9 mouse cellular contexts compared by ENCODE assay signal in the genomic region with DNA sequence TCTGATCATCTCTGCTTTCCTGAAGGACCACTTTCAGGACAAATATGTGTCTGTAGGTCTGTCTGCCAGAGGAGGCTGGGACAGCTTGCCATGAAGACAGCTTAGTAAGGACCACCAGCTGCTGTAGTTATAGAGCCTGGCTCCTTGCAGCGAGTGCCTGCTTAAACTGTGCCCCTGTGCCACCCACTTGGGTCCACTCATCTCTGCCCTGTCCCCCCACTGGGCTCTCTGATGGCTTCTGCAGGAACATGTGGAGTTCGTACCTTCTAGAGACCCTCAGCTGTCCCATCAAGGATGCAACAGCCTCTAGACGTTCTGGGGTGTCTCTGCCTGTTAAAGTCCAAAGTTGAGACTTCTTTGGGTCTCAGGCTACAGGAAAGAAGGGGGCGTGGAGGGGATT. TPM values are rescaled to one million over a fixed set of nuclear protein-coding genes. Genes with fewer than 3 reads are reported as not detected.
DNase-seq lines count a peak whose midpoint lies in the region; ATAC-seq lines count a peak whose summit lies in the region.
"Had no signal": no experiment of that assay in that cellular context is flagged by ENCODE, and none has a peak within 500 bp of the region (broad histone marks: within the 10 kb centered on the region; RNA-seq: fewer than 3 reads in every experiment).

No protein-coding gene starts in this region.

- peaks cover 94% of the 10 kb centered on the region for H3K4me1 ChIP-seq in heart, embryonic 12.5 days (replicated peaks)
- no peaks in the 10 kb centered on the region for H3K4me1 ChIP-seq in brown adipose tissue, adult 24 weeks (ENCODE audit: control insufficient read depth, insufficient read depth, insufficient read length, low read length)
- peaks cover 51% of the 10 kb centered on the region for H3K4me1 ChIP-seq in hindbrain, embryonic 14.5 days (replicated peaks; ENCODE audit: control insufficient read depth, insufficient read depth, low read length)
- H3K4me1 ChIP-seq in midbrain, embryonic 12.5 days: peaks cover 71% of the 10 kb centered on the region

- H3K27me3 ChIP-seq in heart, embryonic 12.5 days (replicated peaks): no peaks in the 10 kb centered on the region
- no peaks in the 10 kb centered on the region for H3K27me3 ChIP-seq in hindbrain, embryonic 14.5 days (ENCODE audit: control insufficient read depth, insufficient read depth, low read length)
- H3K27me3 ChIP-seq in midbrain, embryonic 12.5 days: 0 out of 2 replicates have a peak, but pooled peaks cover 7% of the 10 kb centered on the region

- H3K9me3 ChIP-seq in heart, embryonic 12.5 days (replicated peaks): no peaks in the 10 kb centered on the region
- H3K9me3 ChIP-seq in hindbrain, embryonic 14.5 days (ENCODE audit: control insufficient read depth, low read length): no peaks in the 10 kb centered on the region
- H3K9me3 ChIP-seq in midbrain, embryonic 12.5 days: no peaks in the 10 kb centered on the region

- H3K27ac ChIP-seq in heart, embryonic 12.5 days (ENCODE audit: poor library complexity, severe bottlenecking): peak overlapping the region; percentile 82
- H3K27ac ChIP-seq in brown adipose tissue, adult 24 weeks (replicated peaks; ENCODE audit: low read depth, low read length): no peak overlapping the region
- peak overlapping the region; percentile 80 for H3K27ac ChIP-seq in hindbrain, embryonic 14.5 days
- H3K27ac ChIP-seq in midbrain, embryonic 12.5 days (replicated peaks): peak overlapping the region; percentile 90

- 45% methylated on average over 4 of the region's 4 CpGs for WGBS in heart, embryonic 12.5 days
- WGBS in hindbrain, embryonic 14.5 days: 36% methylated on average over 4 of the region's 4 CpGs
- 29% methylated on average over 4 of the region's 4 CpGs for WGBS in midbrain, embryonic 12.5 days

- no peak for DNase-seq in heart, adult 11 months
- no peak for DNase-seq in hindbrain, embryonic 14.5 days (ENCODE audit: low spot score)
- DNase-seq in embryo, embryonic 10.5 days (ENCODE audit: low spot score): no peak
- no peak for DNase-seq in layer of hippocampus, postnatal 25 days (ENCODE audit: extremely low spot score in 1 of 2, low spot score in 1 of 2)
- no peak for DNase-seq in T-cell, adult 2 months (ENCODE audit: low spot score)

- H3K36me3 ChIP-seq in heart, embryonic 12.5 days: peaks cover 19% of the 10 kb centered on the region
- H3K36me3 ChIP-seq in hindbrain, embryonic 14.5 days (replicated peaks; ENCODE audit: control insufficient read depth, insufficient read depth): peaks cover 8% of the 10 kb centered on the region
- H3K36me3 ChIP-seq in midbrain, embryonic 12.5 days: peaks cover 18% of the 10 kb centered on the region

- peak overlapping the region; percentile 70 for H3K4me2 ChIP-seq in heart, embryonic 12.5 days
- peak overlapping the region; percentile 56 for H3K4me2 ChIP-seq in hindbrain, embryonic 14.5 days (replicated peaks)
- H3K4me2 ChIP-seq in midbrain, embryonic 12.5 days (replicated peaks): peak overlapping the region; percentile 58

- peak overlapping the region; percentile 70 for H3K9ac ChIP-seq in heart, embryonic 12.5 days
- H3K9ac ChIP-seq in hindbrain, embryonic 14.5 days: peak overlapping the region; percentile 55
- H3K9ac ChIP-seq in midbrain, embryonic 12.5 days (replicated peaks): peak overlapping the region; percentile 53

- peak overlapping the region; percentile 49 for H3K4me3 ChIP-seq in heart, embryonic 12.5 days
- 0 out of 2 replicates have a peak overlapping the region, but pooled peaks have one; percentile 23 for H3K4me3 ChIP-seq in brown adipose tissue, adult 24 weeks (ENCODE audit: insufficient read depth, low read depth, low read length)
- H3K4me3 ChIP-seq in hindbrain, embryonic 14.5 days (replicated peaks; ENCODE audit: low read length): peak overlapping the region; percentile 30
- H3K4me3 ChIP-seq in midbrain, embryonic 12.5 days: peak overlapping the region; percentile 35

- ATAC-seq in heart, embryonic 12.5 days (ENCODE audit: insufficient number of reproducible peaks, low FRiP score): no peak
- ATAC-seq in hindbrain, embryonic 14.5 days (ENCODE audit: low FRiP score): no peak
- ATAC-seq in midbrain, embryonic 12.5 days (ENCODE audit: low FRiP score, low read depth): no peak

RNA-seq across cellular contexts. Expression of gene Ephb3, which starts 6.9 kb away (rescaled TPM):
- 24.0 and 25.4 TPM in 2 replicates for polyA plus RNA-seq in heart, embryonic 12.5 days (2016; fragmentation: Nextera tagmentation; extraction: Ambion mirVana)
- polyA plus RNA-seq in brown adipose tissue, adult 24 weeks (2012; ENCODE audit: insufficient read depth, insufficient read length, missing spikeins): not detected in 2 replicates
- 11.8 and 11.9 TPM in 2 replicates for polyA plus RNA-seq in hindbrain, embryonic 14.5 days (2014; fragmentation: Nextera tagmentation; extraction: Ambion mirVana)
- 23.6 and 24.2 TPM in 2 replicates for polyA plus RNA-seq in midbrain, embryonic 12.5 days (2016; fragmentation: Nextera tagmentation; extraction: Ambion mirVana)
- 10 to 100 TPM; 19.4 to 25.7 TPM for total RNA-seq in layer of hippocampus, postnatal 25 days (2021)

RNA-seq across cellular contexts. Expression of gene Teddm3, which starts 57.7 kb away (rescaled TPM):
- polyA plus RNA-seq in heart, embryonic 12.5 days (2016; fragmentation: Nextera tagmentation; extraction: Ambion mirVana): not detected in 2 replicates
- not detected in 2 replicates for polyA plus RNA-seq in brown adipose tissue, adult 24 weeks (2012; ENCODE audit: insufficient read depth, insufficient read length, missing spikeins)
- polyA plus RNA-seq in hindbrain, embryonic 14.5 days (2014; fragmentation: Nextera tagmentation; extraction: Ambion mirVana): 0.21 and 0.60 TPM in 2 replicates
- polyA plus RNA-seq in midbrain, embryonic 12.5 days (2016; fragmentation: Nextera tagmentation; extraction: Ambion mirVana): not detected in 2 replicates
- total RNA-seq in layer of hippocampus, postnatal 25 days (2021): 1 to 10 TPM in 1 of 2 experiments, under 1 TPM in 1; 0.89 to 1.0 TPM
- total RNA-seq: gastrocnemius, adult 18-20 months had no signal
